Mouse (Mus musculus) limb, embryonic 13.5 days (tissue): ENCODE results near the gene Ccm2l. TPM values are rescaled to one million over a fixed set of nuclear protein-coding genes. Genes with fewer than 3 reads are reported as not detected.

Experiments
- ATAC-seq: fragments of 200-750 bp; cut with Nextera tagmentation; 2 replicates; pipeline ENCODE4 v1.8.0; 2017; ENCODE audit warnings: low read depth, moderate number of reproducible peaks, moderate TSS enrichment; ENCODE audit not compliant: low FRiP score
- H3K27ac ChIP-seq: fragments of 300-500 bp; sonication (generic); 2 replicates; pipeline ENCODE4 v1.5.1; 2015; ENCODE audit warnings: inconsistent platforms, mild to moderate bottlenecking, moderate library complexity
- H3K27me3 ChIP-seq: fragments of 300-500 bp; sonication (generic); 2 replicates; pipeline ENCODE4 v1.6.1; 2015; ENCODE audit warnings: mild to moderate bottlenecking, inconsistent platforms
- H3K36me3 ChIP-seq: fragments of 300-500 bp; sonication (generic); 2 replicates; pipeline ENCODE4 v1.6.1; 2015; ENCODE audit warnings: inconsistent platforms, mild to moderate bottlenecking, moderate library complexity
- H3K4me1 ChIP-seq: fragments of 300-500 bp; sonication (generic); 2 replicates; pipeline ENCODE4 v1.6.1; 2015; ENCODE audit warnings: inconsistent platforms
- H3K4me2 ChIP-seq: fragments of 300-500 bp; sonication (generic); replicated peaks from 2 replicates; pipeline ENCODE4 v1.6.1; 2015; ENCODE audit warnings: inconsistent platforms, mild to moderate bottlenecking, moderate library complexity
- H3K4me3 ChIP-seq: fragments of 300-500 bp; sonication (generic); 2 replicates; pipeline ENCODE4 v1.5.1; 2015; ENCODE audit warnings: moderate library complexity, mild to moderate bottlenecking, inconsistent platforms
- H3K9ac ChIP-seq: fragments of 300-500 bp; sonication (generic); 2 replicates; pipeline ENCODE4 v1.6.1; 2015; ENCODE audit warnings: mild to moderate bottlenecking, inconsistent platforms
- H3K9me3 ChIP-seq: fragments of 300-500 bp; sonication (generic); 2 replicates; pipeline ENCODE4 v1.6.1; 2016; ENCODE audit warnings: inconsistent platforms
- WGBS: fragments of 180-500 bp; shearing (Covaris S2); methylation state at CpG from one replicate; pipeline ENCODE4 v1.1.7; 2015; 5-methylcytosine and 5-hydroxymethylcytosine counted together
- polyA plus RNA-seq: library from polyadenylated mRNA; unstranded; fragments of >200 nt; fragmentation: Nextera tagmentation; extraction: Ambion mirVana; gene quantifications from 2 replicates; pipeline ENCODE4 v1.2.1, GENCODE M21; 2015

The Ccm2l gene
- polyA plus RNA-seq, result 1.7 and 1.9 TPM in 2 replicates

DNA sequence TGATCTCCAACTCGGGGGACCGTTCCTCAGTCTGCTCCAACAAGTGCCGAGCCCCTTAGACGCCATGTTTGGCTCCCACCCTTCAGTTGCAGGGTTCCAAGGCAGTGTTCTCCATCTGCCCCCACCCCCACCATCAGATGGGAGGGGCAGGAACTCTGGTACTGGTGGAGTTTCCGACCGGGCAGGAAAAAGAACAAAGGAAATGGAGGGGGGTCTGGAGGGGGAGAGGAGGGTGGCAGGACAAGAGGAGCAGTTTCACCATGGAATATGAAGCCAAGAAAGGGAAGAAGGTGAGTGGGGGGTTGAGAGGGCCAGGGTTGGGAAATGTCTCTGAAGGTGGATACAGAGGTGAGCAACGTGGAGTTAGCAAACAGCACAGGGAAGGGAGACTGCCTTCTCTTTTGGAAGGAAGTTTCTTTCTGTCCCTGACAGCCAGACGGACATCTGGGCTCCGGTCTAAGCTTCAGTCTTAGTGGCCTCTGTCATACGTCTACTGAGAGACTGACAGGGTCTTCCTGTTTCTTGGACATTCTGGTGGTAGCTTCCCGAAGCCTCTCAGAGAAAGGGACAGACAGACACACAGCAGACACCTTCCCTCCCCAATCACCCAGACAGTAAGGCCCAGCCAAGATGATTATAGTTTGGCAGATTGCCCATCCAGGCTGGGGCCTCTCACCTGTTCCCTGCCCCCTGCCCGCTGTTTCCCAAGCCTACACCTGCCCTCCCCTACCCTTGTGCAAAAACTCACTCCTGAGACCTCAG is at the start of gene Ccm2l:
TSS of gene Ccm2l (plus strand) at position 209 of the 762 bp plus-strand sequence.
- Histone ChIP-seq H3K4me2 (0 out of 2 replicates have a peak within 1 kb of the TSS, but pooled peaks have one; percentile 3), H3K4me1 (no peaks in the 10 kb centered on the region), H3K36me3 (no peaks in the 10 kb centered on the region), H3K9me3 (no peaks in the 10 kb centered on the region), H3K9ac (no peak within 1 kb of the TSS), H3K4me3 (no peak within 1 kb of the TSS), H3K27me3 (peaks cover 42% of the 10 kb centered on the region), H3K27ac (no peak within 1 kb of the TSS)
- WGBS, result 48% methylated on average over 12 of the region's 12 CpGs
- ATAC-seq, result no peak

GRCm38 (mm10) chr2:153016786-153017185 is 49.0 kb upstream of the Ccm2l start:
- no peak overlapping the region for H3K4me2 ChIP-seq
- 42% methylated on average over 5 of the region's 5 CpGs for WGBS
- peak overlapping the region; percentile 8; the same call in 1 of the 2 replicates for H3K9ac ChIP-seq

GRCm38 (mm10) chr2:153019355-153019754 is 46.4 kb upstream of the Ccm2l start:
- Histone ChIP-seq H3K9ac (no peak overlapping the region), H3K9me3 (no peaks in the 10 kb centered on the region), H3K4me1 (peaks cover 8% of the 10 kb centered on the region), H3K4me3 (no peak overlapping the region), H3K27ac (no peak overlapping the region), H3K4me2 (no peak overlapping the region), H3K27me3 (peaks cover 22% of the 10 kb centered on the region; the same call in 1 of the 2 replicates), H3K36me3 (no peaks in the 10 kb centered on the region)
- 83% methylated on average over 3 of the region's 3 CpGs for WGBS
- no peak for ATAC-seq

More at GRCm38 (mm10) chr2:153016786-153017185, 49.0 kb upstream of the Ccm2l start:
- H3K36me3 ChIP-seq, result peaks cover 20% of the 10 kb centered on the region
- H3K4me3 ChIP-seq, result no peak overlapping the region
- no peak for ATAC-seq
- peaks cover 20% of the 10 kb centered on the region; the same call in 1 of the 2 replicates for H3K27me3 ChIP-seq
- no peaks in the 10 kb centered on the region for H3K9me3 ChIP-seq
- H3K4me1 ChIP-seq, result peaks cover 15% of the 10 kb centered on the region
- no peak overlapping the region for H3K27ac ChIP-seq

DNA sequence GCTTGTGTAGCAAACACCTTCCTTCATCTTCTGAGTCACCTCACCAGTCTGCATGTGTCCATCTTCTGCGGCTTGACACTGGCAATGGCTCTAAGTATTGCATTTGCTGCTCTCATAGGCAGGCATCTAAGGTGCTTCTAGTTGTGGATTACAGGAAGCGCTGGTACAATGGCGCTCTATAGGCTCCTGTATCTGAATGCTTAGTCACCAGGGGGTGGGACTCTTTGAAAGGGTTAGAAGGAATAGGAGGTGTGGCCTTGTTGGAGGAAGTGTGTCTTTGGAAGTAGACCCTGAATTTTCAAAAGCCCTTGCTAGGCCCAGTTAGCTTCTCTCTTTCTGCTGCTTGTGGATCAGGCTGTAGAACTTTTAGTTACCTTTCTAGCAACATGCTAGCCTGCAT is 44.6 kb upstream of the Ccm2l start:
- H3K4me2 ChIP-seq, result no peak overlapping the region
- 73% methylated on average over 3 of the region's 3 CpGs for WGBS
- H3K27me3 ChIP-seq, result peaks cover 24% of the 10 kb centered on the region; the same call in 1 of the 2 replicates
- H3K27ac ChIP-seq, result no peak overlapping the region
- no peaks in the 10 kb centered on the region for H3K9me3 ChIP-seq
- no peaks in the 10 kb centered on the region for H3K4me1 ChIP-seq
- H3K4me3 ChIP-seq, result no peak overlapping the region
- ATAC-seq, result no peak
- H3K36me3 ChIP-seq, result no peaks in the 10 kb centered on the region
- H3K9ac ChIP-seq, result no peak overlapping the region

- Histone ChIP-seq H3K4me3 (no peak overlapping the region), H3K4me2 (no peak overlapping the region), H3K27me3 (peaks cover 23% of the 10 kb centered on the region), H3K36me3 (no peaks in the 10 kb centered on the region), H3K27ac (no peak overlapping the region), H3K9ac (no peak overlapping the region), H3K4me1 (no peaks in the 10 kb centered on the region), H3K9me3 (no peaks in the 10 kb centered on the region)
- 55% methylated on average over 4 of the region's 4 CpGs for WGBS
- ATAC-seq, result no peak
Observed at GRCm38 (mm10) chr2:153022855-153023254, 42.9 kb upstream of the Ccm2l start.

DNA sequence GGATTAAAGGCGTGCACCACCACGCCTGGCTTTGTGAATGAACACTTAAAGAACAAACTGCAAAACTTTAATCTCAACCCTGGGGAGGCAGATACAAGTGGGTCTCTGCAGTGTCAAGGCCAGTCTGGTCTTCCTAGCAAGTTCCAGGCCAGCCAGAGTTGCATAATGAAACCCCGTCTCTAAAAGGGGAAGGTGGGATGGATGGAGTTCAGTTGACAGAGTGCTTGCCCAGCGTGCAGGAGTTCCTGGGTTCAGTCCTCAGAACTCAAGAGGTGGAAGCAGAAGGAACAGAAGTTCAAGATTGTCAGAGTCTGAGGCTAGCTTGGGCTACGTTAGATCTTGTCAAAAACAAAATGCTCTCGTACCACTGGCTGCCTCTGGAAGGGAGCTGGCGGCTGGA is 39.7 kb upstream of the Ccm2l start:
- Histone ChIP-seq H3K27ac (no peak overlapping the region), H3K36me3 (no peaks in the 10 kb centered on the region), H3K4me3 (no peak overlapping the region), H3K4me1 (no peaks in the 10 kb centered on the region), H3K9ac (no peak overlapping the region), H3K9me3 (no peaks in the 10 kb centered on the region), H3K4me2 (no peak overlapping the region), H3K27me3 (peaks cover 48% of the 10 kb centered on the region)
- no peak for ATAC-seq
- 80% methylated on average over 7 of the region's 7 CpGs for WGBS

GRCm38 (mm10) chr2:153027501-153027900 is 38.3 kb upstream of the Ccm2l start:
- Histone ChIP-seq H3K4me1 (peaks cover 7% of the 10 kb centered on the region), H3K4me2 (no peak overlapping the region), H3K9me3 (no peaks in the 10 kb centered on the region), H3K36me3 (no peaks in the 10 kb centered on the region), H3K4me3 (no peak overlapping the region), H3K9ac (no peak overlapping the region), H3K27me3 (peaks cover 62% of the 10 kb centered on the region), H3K27ac (no peak overlapping the region)
- ATAC-seq, result no peak
- WGBS, result 54% methylated on average over 4 of the region's 4 CpGs

DNA sequence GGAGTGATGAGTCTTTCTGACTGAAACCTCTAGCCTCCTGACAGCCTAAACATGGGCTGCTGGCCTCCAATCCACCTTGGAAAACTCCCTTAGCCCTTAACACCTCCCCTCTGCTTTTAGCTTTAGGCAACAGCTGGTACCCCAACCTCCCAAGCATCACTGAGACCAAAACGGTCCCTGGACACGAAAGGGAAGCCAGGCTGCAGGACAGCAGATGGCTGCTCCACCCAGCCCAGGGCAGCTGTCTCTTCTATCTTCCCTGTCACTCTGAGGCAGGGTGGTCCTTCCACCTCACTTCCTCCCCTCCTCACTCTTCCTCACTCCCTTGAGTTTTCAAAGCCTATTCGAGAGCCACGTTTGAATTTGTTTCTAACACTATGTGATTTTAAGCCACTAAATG is 35.3 kb upstream of the Ccm2l start:
- Histone ChIP-seq H3K36me3 (no peaks in the 10 kb centered on the region), H3K4me1 (peaks cover 7% of the 10 kb centered on the region), H3K9me3 (no peaks in the 10 kb centered on the region), H3K27ac (no peak overlapping the region), H3K4me3 (no peak overlapping the region), H3K27me3 (peaks cover 87% of the 10 kb centered on the region), H3K9ac (no peak overlapping the region), H3K4me2 (no peak overlapping the region)
- 13% methylated on average over 4 of the region's 4 CpGs for WGBS
- ATAC-seq, result no peak

DNA sequence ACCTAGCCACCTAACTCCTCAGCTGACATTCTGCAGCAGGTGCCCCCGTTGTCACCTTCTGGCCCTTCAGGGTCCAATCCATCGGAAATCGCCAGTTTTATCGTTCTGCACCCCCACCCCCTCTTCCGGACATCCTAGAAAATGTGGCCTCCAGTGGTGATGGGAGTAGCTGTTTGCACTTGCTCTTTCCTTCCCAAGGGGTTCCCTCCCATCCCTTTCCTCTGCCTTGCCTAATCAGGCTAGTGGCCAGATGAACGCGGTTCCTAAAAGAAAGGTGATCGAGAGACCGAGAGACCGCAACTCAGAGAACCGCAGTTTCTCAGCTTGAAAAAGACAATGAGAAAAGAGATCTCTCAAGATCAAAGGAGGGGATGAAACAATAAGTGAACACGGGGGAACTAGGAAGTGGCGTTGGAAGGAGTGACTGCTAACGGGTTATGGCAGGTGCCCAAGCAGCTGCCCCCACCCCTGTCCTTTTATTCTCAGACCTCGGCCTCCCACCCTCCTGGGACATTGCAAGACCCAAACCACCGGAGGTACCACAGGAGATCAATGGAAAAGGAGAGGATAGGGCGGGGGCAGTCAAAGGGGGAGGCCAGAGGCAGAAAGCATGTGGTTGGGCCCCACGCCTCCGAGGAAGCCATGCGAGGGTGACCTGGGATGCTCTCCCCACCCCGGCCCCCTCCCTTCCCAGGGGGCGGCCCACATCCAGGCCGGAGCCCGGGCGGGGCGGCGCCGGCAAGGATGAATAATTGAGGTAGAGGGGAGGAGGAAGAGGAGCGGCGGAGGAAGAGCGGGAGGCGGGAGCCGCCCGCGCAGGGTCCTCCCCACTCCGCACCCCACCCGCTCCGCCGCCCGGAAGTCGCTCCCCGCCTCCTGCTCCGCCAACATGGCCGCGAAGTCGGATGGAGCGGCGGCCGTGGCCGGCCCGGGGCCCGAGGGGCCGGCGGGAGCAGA is 34.4 kb upstream of the Ccm2l start, which contains the start of gene Xkr7:
TSS of gene Xkr7 (plus strand) at position 727 of the 957 bp plus-strand sequence.
- Histone ChIP-seq H3K9me3 (no peaks in the 10 kb centered on the region), H3K36me3 (no peaks in the 10 kb centered on the region), H3K9ac (no peak within 1 kb of the TSS), H3K27me3 (peaks cover 92% of the 10 kb centered on the region), H3K4me2 (peak within 1 kb of the TSS; percentile 81), H3K4me3 (peak within 1 kb of the TSS; percentile 48), H3K27ac (no peak within 1 kb of the TSS), H3K4me1 (peaks cover 7% of the 10 kb centered on the region)
- peak; percentile 15; the same call in 1 of the 2 replicates for ATAC-seq
- WGBS, result 2% methylated on average over 29 of the region's 54 CpGs

- ATAC-seq, result peak; percentile 72
- H3K36me3 ChIP-seq, result no peaks in the 10 kb centered on the region
- no peak overlapping the region for H3K27ac ChIP-seq
- H3K4me3 ChIP-seq, result peak overlapping the region; percentile 48
- no peak overlapping the region for H3K9ac ChIP-seq
- no peaks in the 10 kb centered on the region for H3K9me3 ChIP-seq
- peaks cover 90% of the 10 kb centered on the region for H3K27me3 ChIP-seq
- WGBS, result 2% methylated on average over 42 of the region's 58 CpGs
- H3K4me2 ChIP-seq, result peak overlapping the region; percentile 81
- peaks cover 7% of the 10 kb centered on the region for H3K4me1 ChIP-seq
Observed at GRCm38 (mm10) chr2:153032083-153032842, 33.5 kb upstream of the Ccm2l start.

- H3K27me3 ChIP-seq, result peaks cover 90% of the 10 kb centered on the region
- H3K4me3 ChIP-seq, result no peak overlapping the region
- no peaks in the 10 kb centered on the region for H3K9me3 ChIP-seq
- H3K4me2 ChIP-seq, result no peak overlapping the region
- peaks cover 7% of the 10 kb centered on the region for H3K4me1 ChIP-seq
- H3K36me3 ChIP-seq, result no peaks in the 10 kb centered on the region
- no peak overlapping the region for H3K9ac ChIP-seq
- WGBS, result 14% methylated on average over 4 of the region's 4 CpGs
- no peak for ATAC-seq
- H3K27ac ChIP-seq, result no peak overlapping the region
Observed at GRCm38 (mm10) chr2:153032973-153033372, 32.8 kb upstream of the Ccm2l start.
